Mouse (Mus musculus) bone marrow macrophage, adult 2 months (primary cell): ENCODE data around the gene Omt2b. TPM values are rescaled to one million over a fixed set of nuclear protein-coding genes. Genes with fewer than 3 reads are reported as not detected.
"Not testable (repeated sequence)": the region's sequence is repeated elsewhere in the genome, so short reads cannot be mapped to it uniquely, and the experiment has no call there.

ENCODE experiments used
- H3K27ac ChIP-seq: 2 replicates; pipeline ENCODE4 v1.5.1; 2012; ENCODE audit warnings: low read depth, low read length; ENCODE audit not compliant: insufficient read depth
- H3K4me1 ChIP-seq: 2 replicates; pipeline ENCODE4 v1.6.1; 2012; ENCODE audit warnings: low read length; ENCODE audit not compliant: control insufficient read depth, insufficient read depth
- H3K4me3 ChIP-seq: 2 replicates; pipeline ENCODE4 v1.5.1; 2012; ENCODE audit warnings: mild to moderate bottlenecking, low read length, moderate library complexity; ENCODE audit not compliant: insufficient read depth
- CTCF ChIP-seq: IDR thresholded peaks from 2 replicates; pipeline ENCODE4 v1.5.1; 2012; ENCODE audit warnings: low read depth, mild to moderate bottlenecking, low read length, moderate library complexity
- POLR2A ChIP-seq: IDR thresholded peaks from 2 replicates; pipeline ENCODE4 v1.6.1; 2012; ENCODE audit warnings: mild to moderate bottlenecking, low read depth, low read length, borderline replicate concordance
- polyA plus RNA-seq: library from polyadenylated mRNA; stranded (reverse); fragments of >200 nt; gene quantifications from 2 replicates; pipeline ENCODE4 v1.2.4, GENCODE M21; 2012; ENCODE audit not compliant: missing spikeins, insufficient read depth, insufficient read length

Omt2b gene
- polyA plus RNA-seq, 1 experiment: not detected

DNA sequence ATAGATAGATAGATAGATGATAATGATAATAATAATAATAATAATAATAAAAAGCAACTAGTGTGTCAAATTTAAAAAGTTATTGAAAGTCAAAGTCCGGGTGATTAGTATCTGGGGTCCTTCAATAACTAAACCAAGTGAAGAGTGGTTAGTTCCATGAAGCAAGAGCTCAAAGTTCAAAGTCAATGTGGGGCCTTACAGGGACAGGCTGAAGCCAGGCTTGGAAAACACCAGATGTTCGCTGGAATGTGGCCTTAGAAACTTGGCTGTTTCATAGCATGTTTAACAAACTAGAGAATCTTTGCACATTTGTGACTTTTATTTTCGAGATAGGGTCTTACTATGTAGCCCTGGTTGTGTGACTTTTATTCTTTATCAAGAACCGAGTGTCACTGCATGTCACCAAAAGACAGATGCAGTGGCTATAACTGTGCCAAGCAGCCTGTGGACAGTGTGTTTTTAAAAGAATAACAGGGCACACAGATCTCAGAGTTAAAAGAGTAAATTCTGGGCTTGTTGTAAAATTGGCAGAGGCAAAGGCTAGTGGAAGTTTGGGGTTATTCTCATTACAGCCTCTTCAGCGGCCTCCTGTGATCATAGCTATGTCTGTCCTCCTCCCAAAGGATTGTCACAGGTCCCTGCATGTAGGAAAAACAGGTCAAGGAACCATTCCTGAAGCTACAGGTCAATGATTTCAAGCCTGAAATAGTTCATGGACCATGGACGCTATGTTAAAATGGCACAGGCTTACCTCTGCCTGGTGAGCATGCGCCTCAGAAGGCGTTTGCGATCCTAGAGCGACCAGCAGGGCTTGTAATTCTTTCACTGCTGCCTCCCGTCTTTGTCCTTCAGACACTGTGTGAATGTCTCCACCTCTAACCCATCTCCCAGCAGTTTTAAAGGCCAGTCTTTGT, 27.5 kb downstream of the Omt2b start:
- Histone ChIP-seq H3K4me3 (no peak overlapping the region), H3K4me1 (no peaks in the 10 kb centered on the region), H3K27ac (no peak overlapping the region)
- TF ChIP-seq POLR2A: no peak

DNA sequence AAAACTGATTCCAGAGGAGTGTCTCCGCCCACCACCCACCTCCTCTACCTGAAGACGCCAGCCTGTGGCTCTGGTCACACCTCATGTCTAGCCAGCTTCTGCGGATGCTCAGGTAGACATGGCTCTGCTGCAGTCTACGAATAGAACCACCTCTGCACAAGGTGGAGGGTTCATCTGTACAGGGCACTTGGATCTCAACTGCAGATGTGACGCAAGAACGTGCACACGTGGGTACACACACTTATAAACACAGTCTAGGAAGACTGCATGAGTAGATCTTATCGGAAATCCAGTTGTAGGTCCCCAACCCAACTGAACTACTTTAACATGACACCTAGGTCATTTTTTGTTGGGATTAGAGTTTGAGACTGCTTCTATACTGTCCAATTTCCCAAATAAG, 28.2 kb downstream of the Omt2b start, which contains the start of gene Gsta2:
Gsta2 (minus strand) TSS at position 178 of the 400 bp plus-strand sequence.
- no peak within 1 kb of the TSS for H3K27ac ChIP-seq
- TF ChIP-seq CTCF (no peak), POLR2A (no peak)
- H3K4me1 ChIP-seq: no peaks in the 10 kb centered on the region
- H3K4me3 ChIP-seq: no peak within 1 kb of the TSS

DNA sequence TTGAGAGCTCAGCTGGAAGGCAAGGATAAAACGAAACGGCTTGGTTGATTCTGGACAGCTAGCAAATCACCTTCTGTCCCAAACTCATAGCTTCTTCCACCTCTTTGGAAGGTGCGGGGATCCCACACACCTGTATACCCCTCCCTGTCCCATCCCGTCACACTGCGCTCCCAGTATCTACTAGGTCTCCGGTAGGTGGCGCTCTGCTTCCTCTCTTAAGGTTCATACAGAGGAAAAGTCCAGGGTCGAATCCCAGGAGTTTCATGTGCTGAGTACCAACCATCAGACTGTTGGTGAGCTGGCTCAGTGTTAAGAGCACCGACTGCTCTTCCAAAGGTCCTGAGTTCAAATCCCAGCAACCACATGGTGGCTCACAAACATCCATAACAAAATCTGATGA, 30.7 kb downstream of the Omt2b start:
- H3K4me1 ChIP-seq: peaks cover 3% of the 10 kb centered on the region
- no peak overlapping the region for H3K27ac ChIP-seq
- TF ChIP-seq POLR2A: no peak
- peak; percentile 88 for TF ChIP-seq CTCF
- H3K4me3 ChIP-seq: no peak overlapping the region

DNA sequence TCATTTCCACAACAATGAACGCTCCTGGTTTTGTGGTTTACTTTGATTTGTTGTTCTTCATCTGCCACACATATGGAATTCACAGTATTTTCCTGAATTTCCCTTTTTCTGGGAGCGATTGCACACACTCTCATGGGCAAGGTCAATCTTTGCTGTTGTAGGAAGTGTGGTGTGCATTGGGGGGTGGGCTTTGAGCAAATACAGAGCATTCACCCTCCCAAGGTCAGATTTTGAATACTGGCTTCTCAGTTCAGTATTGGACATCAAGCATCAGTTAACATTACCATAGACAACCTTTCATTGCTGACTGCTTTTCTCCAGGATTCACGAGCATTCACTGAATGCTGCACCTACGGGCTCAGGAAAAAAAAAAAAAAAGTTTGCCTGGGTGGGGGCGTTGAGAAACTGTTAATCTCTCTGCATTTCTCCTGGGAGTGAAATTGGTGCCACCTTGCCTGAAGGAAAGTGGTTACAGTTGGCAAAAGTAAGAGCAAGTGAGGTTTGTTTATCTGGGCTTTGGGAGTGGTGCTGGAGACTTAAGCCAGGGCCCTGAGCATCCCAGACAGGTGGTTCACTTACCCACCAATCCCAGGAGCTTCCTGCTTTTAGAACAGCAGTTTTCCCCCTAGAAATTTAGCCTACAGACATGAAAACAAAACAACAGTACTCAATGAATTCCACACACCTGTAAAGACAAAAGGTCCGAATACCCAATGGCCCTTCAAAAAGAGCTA, 32.5 kb downstream of the Omt2b start:
- H3K27ac ChIP-seq: no peak overlapping the region
- no peak overlapping the region for H3K4me3 ChIP-seq
- peaks cover 8% of the 10 kb centered on the region for H3K4me1 ChIP-seq
- TF ChIP-seq CTCF (no peak), POLR2A (no peak)

DNA sequence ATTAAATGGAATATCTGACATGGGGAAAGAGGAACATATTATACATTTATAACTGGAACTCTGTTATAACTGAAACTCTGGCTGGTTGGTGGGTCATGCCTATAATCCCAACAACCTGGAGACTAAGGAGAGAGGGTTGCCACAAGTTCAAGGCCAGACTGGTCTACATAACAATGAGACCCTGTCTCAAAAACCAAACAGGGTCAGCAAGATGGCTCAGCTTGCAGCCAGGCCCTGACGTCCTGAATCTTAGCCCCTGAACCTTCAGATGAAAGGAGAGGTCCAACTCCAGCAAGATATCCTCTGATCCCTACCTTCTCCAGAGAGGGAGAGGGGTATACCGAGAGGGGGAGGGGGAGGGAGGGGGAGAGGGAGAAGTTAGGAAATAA, 33.1 kb downstream of the Omt2b start:
- no peak overlapping the region for H3K4me3 ChIP-seq
- TF ChIP-seq CTCF (no peak), POLR2A (no peak)
- H3K27ac ChIP-seq: no peak overlapping the region
- H3K4me1 ChIP-seq: peaks cover 8% of the 10 kb centered on the region

DNA sequence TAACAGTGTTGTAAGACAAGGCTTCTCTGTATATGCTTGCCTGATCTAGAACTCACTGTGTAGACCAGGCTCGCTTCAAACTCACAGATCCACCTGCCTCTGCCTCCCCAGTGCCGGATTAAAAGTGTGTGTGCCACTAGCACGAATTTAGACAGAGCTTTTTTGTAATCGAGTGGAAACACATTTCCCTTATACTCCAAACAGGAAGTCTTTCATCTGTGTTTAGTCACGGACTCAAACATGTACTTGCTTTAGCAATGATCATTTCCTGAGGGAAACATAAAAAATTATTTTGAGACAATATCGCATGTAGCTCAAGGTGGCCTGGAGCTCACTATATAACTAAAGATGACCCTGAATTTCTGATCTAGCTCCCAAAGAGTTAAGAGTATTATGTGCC, 36.0 kb downstream of the Omt2b start:
- H3K27ac ChIP-seq: no peak overlapping the region
- peaks cover 8% of the 10 kb centered on the region for H3K4me1 ChIP-seq
- H3K4me3 ChIP-seq: no peak overlapping the region
- TF ChIP-seq POLR2A (no peak), CTCF (no peak)

DNA sequence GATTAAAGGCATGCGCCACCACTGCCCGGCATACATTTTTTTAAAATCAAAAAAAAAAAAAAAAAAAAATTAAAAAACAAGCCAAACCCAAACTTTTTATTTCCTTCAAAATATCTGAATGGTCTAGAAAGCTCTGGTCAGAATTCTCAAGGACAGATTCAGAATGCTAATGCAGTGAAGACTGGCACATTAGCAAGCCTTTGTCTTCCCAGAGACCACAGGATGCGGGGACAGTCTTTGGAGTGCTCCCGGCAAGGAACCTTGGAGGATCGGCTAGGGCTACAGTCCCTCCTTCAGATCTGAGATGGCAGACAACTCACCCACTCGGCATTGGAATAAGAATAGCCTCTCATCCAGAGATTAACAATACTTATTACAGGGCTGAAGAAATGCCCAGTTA, 37.3 kb downstream of the Omt2b start:
- Histone ChIP-seq H3K27ac (no peak overlapping the region), H3K4me3 (no peak overlapping the region), H3K4me1 (peaks cover 8% of the 10 kb centered on the region)
- TF ChIP-seq POLR2A: no peak
- TF ChIP-seq CTCF: no peak

DNA sequence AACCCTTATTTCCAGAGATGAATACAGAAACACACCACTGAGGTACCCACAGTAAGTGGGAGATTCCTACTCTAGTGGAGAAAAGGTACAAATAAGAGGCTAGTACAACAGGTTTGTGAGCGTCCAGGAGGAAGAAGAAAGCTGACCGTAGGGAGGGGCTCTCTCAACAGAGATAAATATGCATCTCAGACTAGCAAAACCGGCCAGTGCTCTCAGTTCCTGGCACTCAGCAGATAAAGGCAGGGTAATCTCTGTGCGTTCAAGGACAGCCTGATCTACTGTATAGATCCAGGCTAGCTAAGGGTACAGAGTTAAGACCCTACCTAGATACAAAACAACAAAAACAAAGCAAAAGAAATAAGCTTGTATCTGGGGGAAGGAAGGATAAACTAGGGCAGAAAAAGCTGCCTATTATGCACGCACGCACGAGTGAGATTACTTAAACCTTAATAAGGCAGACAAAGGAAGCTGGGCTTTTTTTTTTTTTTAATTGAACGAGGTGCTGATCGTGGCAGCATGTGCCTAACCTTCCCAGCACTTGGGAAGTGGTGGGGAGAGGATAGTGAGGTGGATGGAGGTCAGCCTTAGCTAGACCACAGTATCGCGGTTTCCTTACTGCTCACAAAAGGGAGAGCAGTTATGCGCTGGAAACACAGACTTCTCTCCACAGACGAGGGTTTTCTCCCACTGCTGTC, 38.6 kb downstream of the Omt2b start:
- TF ChIP-seq CTCF (no peak), POLR2A (no peak)
- Histone ChIP-seq H3K4me3 (no peak overlapping the region), H3K4me1 (peaks cover 8% of the 10 kb centered on the region), H3K27ac (no peak overlapping the region)

DNA sequence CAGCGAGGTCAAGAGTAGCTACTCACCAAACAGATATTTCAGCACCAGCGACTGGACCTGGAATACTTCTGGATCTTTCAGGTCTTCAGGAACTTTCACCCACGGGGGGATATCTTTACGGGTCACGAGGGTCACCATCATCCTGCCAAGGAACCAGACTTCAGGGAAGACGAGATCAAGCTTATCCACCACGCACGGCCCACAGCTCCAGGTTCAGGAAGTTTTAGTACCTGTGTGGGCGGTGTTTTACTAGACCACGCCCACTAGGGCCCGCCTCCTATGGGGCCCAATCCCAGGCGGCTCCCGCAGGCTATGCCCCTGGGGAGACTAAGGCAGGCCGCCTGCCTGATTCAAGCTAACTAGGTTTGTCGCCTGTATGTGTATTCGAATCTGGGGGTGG, 40.6 kb downstream of the Omt2b start, which contains the start of gene Dppa5a:
Dppa5a (minus strand) TSS at position 219 of the 400 bp plus-strand sequence.
- not testable (repeated sequence) for H3K4me1 ChIP-seq, H3K4me3 ChIP-seq, H3K27ac ChIP-seq
